Mouse (Mus musculus) liver, postnatal 0 days (tissue): ENCODE measurements around the gene Prrx2. TPM values are rescaled to one million over a fixed set of nuclear protein-coding genes. Genes with fewer than 3 reads are reported as not detected.

Source experiments
- ATAC-seq: fragments of 200-750 bp; cut with Nextera tagmentation; 2 replicates; pipeline ENCODE4 v1.8.0; 2017; ENCODE audit warnings: mild to moderate bottlenecking, moderate library complexity
- DNase-seq: peaks from one replicate; pipeline ENCODE4 v3.0.0-alpha.2; 2016
- H3K27ac ChIP-seq: fragments of 300-500 bp; sonication (generic); 2 replicates; pipeline ENCODE4 v1.5.1; 2014; ENCODE audit warnings: antibody characterized with exemption, moderate library complexity, mild to moderate bottlenecking, low read depth
- H3K27me3 ChIP-seq: fragments of 300-500 bp; sonication (generic); 2 replicates; pipeline ENCODE4 v1.6.1; 2014; ENCODE audit warnings: low read length, control low read depth, mixed read lengths; ENCODE audit not compliant: insufficient read depth
- H3K36me3 ChIP-seq: fragments of 300-500 bp; sonication (generic); replicated peaks from 2 replicates; pipeline ENCODE4 v1.6.1; 2014; ENCODE audit warnings: mild to moderate bottlenecking, control low read depth, low read length, moderate library complexity, mixed read lengths; ENCODE audit not compliant: insufficient read depth
- H3K4me1 ChIP-seq: fragments of 300-500 bp; sonication (generic); 2 replicates; pipeline ENCODE4 v1.6.1; 2014; ENCODE audit warnings: antibody characterized with exemption, mild to moderate bottlenecking, control low read depth; ENCODE audit not compliant: insufficient read depth
- H3K4me2 ChIP-seq: fragments of 300-500 bp; sonication (generic); 2 replicates; pipeline ENCODE4 v1.6.1; 2014; ENCODE audit warnings: low read depth, mild to moderate bottlenecking, low read length, moderate library complexity, mixed read lengths
- H3K4me3 ChIP-seq: fragments of 300-500 bp; sonication (generic); 2 replicates; pipeline ENCODE4 v1.5.1; 2014; ENCODE audit warnings: low read depth, low read length
- H3K9ac ChIP-seq: fragments of 300-500 bp; sonication (generic); replicated peaks from 2 replicates; pipeline ENCODE4 v1.6.1; 2014; ENCODE audit warnings: mild to moderate bottlenecking, moderate library complexity
- H3K9me3 ChIP-seq: fragments of 300-500 bp; sonication (generic); 2 replicates; pipeline ENCODE4 v1.6.1; 2016; ENCODE audit warnings: mild to moderate bottlenecking, control low read depth, low read length, mixed read lengths
- CTCF ChIP-seq: sonication (generic); IDR thresholded peaks from 2 replicates; pipeline ENCODE4 v1.5.1; 2016; ENCODE audit warnings: antibody characterized with exemption, low read depth
- EP300 ChIP-seq: IDR thresholded peaks from 2 replicates; pipeline ENCODE4 v1.6.1; 2016; ENCODE audit warnings: antibody characterized with exemption, low read depth, mild to moderate bottlenecking
- WGBS: fragments of 180-500 bp; shearing (Covaris S2); extraction: QIAGEN DNeasy Blood & Tissue Kit; methylation state at CpG from one replicate; pipeline ENCODE4 v1.1.7; 2014; ENCODE audit not compliant: insufficient replicate concordance; 5-methylcytosine and 5-hydroxymethylcytosine counted together
- polyA plus RNA-seq: library from polyadenylated mRNA; unstranded; fragments of >200 nt; fragmentation: Nextera tagmentation; extraction: Ambion mirVana; gene quantifications from 2 replicates; pipeline ENCODE4 v1.2.1, GENCODE M21; 2015

The Prrx2 gene
- polyA plus RNA-seq, 1 experiment from 2014 or later = 0.07 TPM

DNA sequence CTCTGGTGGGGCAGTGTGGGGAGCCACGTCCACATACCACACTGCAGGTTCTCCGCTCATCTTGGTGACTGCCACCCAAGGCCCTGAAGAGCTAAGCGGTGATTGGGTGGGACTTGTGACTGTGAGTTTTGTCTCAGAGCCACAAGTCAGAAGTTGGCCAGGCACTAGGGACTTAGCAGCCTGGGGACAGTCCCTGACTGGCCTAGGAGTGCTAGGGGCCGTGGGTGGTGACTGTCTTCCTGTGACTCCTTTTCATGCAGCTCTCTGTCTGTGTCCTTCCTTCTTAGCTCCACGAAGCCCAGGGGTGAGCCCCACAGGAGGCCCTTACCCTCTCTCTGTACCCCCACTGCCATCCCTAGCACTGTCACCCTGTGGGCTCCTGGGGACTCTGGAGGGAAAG is 14.9 kb upstream of the Prrx2 start:
- Histone ChIP-seq H3K4me1 (no peaks in the 10 kb centered on the region), H3K36me3 (peaks cover 64% of the 10 kb centered on the region), H3K9me3 (no peaks in the 10 kb centered on the region), H3K27me3 (no peaks in the 10 kb centered on the region), H3K9ac (no peak overlapping the region), H3K4me3 (no peak overlapping the region), H3K27ac (no peak overlapping the region), H3K4me2 (no peak overlapping the region)
- DNase-seq = no peak
- TF ChIP-seq EP300 = no peak
- TF ChIP-seq CTCF = no peak
- no peak for ATAC-seq
- 89% methylated on average over 5 of the region's 5 CpGs for WGBS

DNA sequence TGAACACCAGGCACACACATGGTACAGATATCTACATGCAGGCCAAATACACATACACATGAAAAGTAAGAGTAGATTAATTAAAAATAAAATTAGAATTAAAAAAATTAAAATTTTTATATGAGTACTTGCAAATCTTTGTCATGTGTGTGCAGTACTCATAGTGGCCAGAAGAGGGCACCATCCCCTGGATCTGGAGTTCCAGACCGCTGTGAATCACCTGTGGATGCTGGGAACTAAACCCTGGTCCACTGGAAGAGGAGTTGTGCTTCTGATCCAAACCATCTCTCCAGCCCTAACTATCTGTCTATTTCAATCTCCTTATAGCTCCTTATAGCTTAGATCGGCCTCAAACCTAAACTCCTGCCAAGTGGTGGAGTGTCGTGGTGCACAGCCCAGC is 13.7 kb upstream of the Prrx2 start:
- Histone ChIP-seq H3K4me2 (no peak overlapping the region), H3K4me3 (no peak overlapping the region), H3K9me3 (no peaks in the 10 kb centered on the region), H3K9ac (no peak overlapping the region), H3K27ac (no peak overlapping the region), H3K27me3 (no peaks in the 10 kb centered on the region), H3K4me1 (peaks cover under 1% of the 10 kb centered on the region; the same call in 1 of the 2 replicates), H3K36me3 (peaks cover 69% of the 10 kb centered on the region)
- ATAC-seq = no peak
- TF ChIP-seq CTCF (peak; percentile 61), EP300 (no peak)
- WGBS = 98% methylated on average over 3 of the region's 3 CpGs
- DNase-seq = no peak

DNA sequence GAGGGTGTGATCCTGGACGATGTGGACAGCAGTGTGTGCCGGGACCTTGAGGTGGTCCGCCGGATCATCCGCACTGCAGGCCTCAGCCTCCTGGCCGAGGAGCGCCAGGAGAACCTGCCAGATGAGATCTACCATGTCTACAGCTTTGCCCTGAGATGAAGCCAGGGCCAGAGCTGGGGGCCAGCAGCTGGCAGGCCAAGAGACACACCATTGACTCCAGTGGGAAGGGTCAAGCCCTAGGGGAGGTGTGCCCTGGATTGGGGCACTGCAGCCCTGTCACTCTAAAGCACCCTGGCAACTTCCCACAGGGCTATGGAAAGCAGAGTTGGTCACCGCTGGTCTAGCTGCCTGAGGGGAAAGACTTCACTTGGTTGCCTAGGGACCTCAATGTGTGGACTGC is 12.3 kb upstream of the Prrx2 start:
- Histone ChIP-seq H3K27ac (no peak overlapping the region), H3K9ac (no peak overlapping the region), H3K9me3 (no peaks in the 10 kb centered on the region), H3K27me3 (no peaks in the 10 kb centered on the region), H3K4me2 (no peak overlapping the region), H3K36me3 (peaks cover 68% of the 10 kb centered on the region), H3K4me1 (peaks cover 13% of the 10 kb centered on the region), H3K4me3 (no peak overlapping the region)
- DNase-seq = no peak
- TF ChIP-seq EP300 (no peak), CTCF (no peak)
- ATAC-seq = no peak
- 95% methylated on average over 8 of the region's 8 CpGs for WGBS

DNA sequence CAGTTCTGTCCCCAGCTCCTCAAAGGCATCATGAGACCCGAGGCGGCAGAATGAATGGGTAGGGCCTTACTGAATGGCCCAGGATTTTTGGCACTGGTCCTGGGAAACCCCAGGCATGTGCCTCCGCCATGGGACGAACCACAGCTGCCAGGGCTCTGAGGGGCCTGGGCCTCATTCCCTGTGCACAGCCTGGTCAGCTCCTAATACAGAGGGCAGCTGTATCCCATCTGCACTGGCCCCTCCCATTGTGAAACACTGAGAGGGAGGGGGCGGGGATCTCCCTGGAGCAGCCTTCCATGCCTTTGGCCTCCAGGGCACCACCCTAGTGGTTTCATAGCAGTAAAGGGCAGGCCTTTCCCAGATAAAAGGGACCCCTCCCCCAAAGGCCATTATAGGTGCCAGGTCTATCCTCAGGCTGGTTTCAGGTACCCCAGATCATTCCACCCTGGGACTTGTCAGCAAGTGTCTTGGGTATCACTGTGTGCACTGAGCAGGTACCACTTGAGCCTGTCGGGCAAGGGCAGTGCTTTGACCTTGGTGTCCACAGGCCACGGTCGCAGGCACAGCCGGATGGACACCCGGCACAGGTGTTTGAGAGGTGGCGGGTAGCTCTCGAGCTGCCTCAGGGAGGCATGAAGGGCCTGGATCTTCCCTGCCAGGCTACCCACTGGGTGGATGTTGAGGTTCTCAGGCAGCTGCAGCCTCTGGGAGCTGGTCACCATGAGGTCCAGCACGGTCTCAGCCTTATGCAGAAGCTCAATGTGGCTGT is 11.2 kb upstream of the Prrx2 start:
- Histone ChIP-seq H3K9me3 (no peaks in the 10 kb centered on the region), H3K27me3 (no peaks in the 10 kb centered on the region), H3K4me2 (no peak overlapping the region), H3K36me3 (peaks cover 65% of the 10 kb centered on the region), H3K9ac (no peak overlapping the region), H3K4me3 (no peak overlapping the region), H3K27ac (no peak overlapping the region), H3K4me1 (peaks cover 18% of the 10 kb centered on the region)
- TF ChIP-seq EP300 (no peak), CTCF (no peak)
- DNase-seq (peak; percentile 43), ATAC-seq (no peak)
- WGBS = 85% methylated on average over 13 of the region's 13 CpGs

DNA sequence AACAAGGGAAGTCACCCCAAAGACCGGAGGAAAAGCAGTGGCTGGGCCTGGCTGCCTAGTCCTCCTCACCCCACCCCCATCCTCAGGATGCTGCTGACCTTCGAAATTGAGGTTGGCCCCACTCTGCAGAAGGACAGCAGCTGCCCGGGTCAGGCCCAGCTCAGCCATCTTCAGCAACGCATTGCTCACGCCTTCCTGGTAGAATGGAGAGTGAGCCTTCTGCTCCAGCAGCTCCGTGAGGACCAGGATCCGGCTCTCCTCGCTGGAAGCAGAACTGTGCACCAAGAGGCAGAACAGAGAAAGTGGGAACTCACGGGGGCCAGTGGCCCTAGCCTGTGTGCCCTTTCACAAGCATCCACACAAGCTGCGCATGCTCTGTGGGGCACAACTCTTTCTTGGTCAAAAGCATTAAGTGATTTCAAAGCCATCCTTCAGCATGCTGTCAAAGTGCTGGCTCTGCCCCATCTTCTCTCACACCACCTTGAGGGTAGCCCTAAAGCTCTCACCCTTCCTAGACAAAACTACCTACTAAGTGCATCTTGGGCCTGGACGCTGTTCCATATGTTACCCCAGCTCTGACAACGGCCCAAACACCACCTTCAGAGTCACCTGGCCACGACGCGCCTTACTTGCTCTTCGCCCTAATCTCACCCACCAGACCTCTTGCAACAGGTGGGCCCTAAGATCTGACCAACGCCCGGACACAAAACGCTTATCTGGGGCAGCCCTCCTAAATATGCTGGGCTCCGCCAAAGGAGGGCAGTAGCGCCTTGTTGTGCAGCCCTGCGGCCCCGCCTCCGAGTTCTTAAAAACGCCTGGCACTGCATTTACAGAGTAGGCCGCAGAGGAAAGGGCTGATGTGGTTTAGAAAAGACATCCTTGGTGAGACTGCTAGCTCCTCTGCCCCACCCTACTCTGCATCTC is 7.7 kb upstream of the Prrx2 start:
- WGBS = 30% methylated on average over 26 of the region's 26 CpGs
- no peaks in the 10 kb centered on the region for H3K9me3 ChIP-seq
- H3K4me1 ChIP-seq = peaks cover 23% of the 10 kb centered on the region
- DNase-seq = peak; percentile 84
- peak overlapping the region; percentile 83 for H3K4me2 ChIP-seq
- peak overlapping the region; percentile 87 for H3K4me3 ChIP-seq
- TF ChIP-seq EP300 (peak; percentile 94), CTCF (peak; percentile 70)
- peak overlapping the region; percentile 90 for H3K9ac ChIP-seq
- ATAC-seq = peak; percentile 77
- H3K27ac ChIP-seq = peak overlapping the region; percentile 94
- peaks cover 46% of the 10 kb centered on the region for H3K36me3 ChIP-seq
- H3K27me3 ChIP-seq = no peaks in the 10 kb centered on the region
